Mouse (Mus musculus) gastrocnemius, postnatal 25 days (tissue): Measurements from ENCODE around the gene Prr36. TPM values are rescaled to one million over a fixed set of nuclear protein-coding genes. Genes with fewer than 3 reads are reported as not detected.
A peak's percentile ranks its signal among the peaks of the same experiment; 100 is the strongest.

Experiments
- DNase-seq: peaks from one replicate; pipeline ENCODE4 v3.0.0; 2022
- total RNA-seq, 2 experiments: library from RNA; stranded (reverse); gene quantifications; 1 replicate in 1 of 2; 2 replicates in 1 of 2; pipeline ENCODE4 v1.2.3; 2021

Gene Prr36
- total RNA-seq, 2 experiments from 2014 or later = 0.05 TPM; not detected in 1

GRCm38 (mm10) chr8:4239193-4239890 lies 22.1 kb upstream of the Prr36 start:
- DNase-seq = no peak

DNA sequence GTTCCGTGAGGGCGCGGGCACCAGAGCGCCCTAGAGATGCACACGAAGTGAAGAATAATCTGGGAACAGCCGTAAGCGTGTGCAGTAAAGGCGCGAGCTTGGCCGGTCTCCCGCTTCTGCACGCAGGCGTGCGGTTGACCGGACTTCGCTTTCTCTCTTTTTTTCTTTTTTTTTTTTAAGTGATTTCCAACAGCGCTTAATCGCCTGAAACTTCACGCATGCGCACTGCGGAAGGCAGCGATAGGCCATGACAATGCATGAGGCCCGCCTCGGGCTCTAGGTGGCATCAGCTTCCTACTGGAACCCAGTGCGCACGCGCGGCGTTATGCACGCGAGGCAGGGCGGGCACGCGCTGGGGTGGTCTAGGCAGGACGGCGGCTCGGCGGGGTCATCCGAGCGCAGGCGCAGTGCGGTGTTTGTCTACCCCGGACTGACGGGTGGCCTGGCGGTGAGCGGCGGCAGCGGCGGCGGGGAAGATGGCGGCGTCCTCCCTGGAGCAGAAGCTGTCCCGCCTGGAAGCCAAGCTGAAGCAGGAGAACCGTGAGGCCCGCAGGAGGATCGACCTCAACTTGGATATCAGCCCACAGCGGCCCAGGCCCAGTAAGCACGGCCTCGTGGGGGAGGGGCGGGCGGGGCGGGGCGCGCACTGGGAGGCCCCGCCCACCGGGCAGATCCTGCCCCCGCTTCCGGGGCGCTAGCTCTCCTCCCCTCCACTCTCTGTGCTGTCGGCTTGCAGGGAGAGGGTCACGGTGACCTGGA lies 21.4 kb upstream of the Prr36 start, which contains the start of the genes Map2k7 and Gm49320:
Map2k7 (plus strand) TSS at position 307 of the 759 bp plus-strand sequence.
Gm49320 (plus strand) TSS at position 432 of the 759 bp plus-strand sequence.
- peak; percentile 100 for DNase-seq

- no peak for DNase-seq
Measured at GRCm38 (mm10) chr8:4237814-4238433, 20.7 kb upstream of the Prr36 start.

DNA sequence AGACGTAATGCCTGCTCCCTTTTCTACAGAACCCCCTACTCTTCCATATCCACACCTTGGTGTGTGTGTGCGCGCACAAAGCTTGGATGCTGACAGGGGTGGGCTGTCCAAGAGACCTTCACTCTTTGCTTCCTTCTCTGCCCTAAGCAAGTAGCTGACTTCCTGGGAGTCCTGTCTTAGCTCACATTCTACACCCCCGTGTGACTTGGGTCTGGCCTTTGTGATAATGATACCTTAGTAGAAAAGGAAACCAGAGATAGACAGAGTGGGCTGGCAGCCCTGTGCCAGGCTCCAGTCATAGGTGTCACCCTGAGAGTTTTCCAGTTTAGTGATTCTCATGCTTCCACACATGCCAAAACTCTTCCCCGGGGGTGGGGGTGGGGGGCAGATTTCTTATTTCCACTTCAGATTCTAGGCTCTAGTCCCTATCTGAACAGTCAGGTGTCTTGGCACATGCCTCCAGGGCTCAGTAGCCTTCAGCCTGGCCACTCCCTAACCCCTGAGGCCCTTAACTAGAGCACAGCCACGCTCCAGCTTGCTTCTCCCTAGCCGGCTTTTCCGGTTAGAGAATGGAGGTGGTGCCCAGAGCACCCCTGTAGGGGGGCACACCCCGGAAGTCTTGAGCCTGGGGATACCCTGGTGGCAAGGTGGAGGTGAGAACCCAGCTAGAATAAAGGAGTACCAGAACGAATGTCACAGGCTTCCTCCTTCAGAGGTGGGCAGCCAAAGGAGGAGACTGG lies 13.5 kb upstream of the Prr36 start:
- no peak for DNase-seq

- DNase-seq = no peak
Measured at GRCm38 (mm10) chr8:4229784-4230183, 12.5 kb upstream of the Prr36 start.

DNA sequence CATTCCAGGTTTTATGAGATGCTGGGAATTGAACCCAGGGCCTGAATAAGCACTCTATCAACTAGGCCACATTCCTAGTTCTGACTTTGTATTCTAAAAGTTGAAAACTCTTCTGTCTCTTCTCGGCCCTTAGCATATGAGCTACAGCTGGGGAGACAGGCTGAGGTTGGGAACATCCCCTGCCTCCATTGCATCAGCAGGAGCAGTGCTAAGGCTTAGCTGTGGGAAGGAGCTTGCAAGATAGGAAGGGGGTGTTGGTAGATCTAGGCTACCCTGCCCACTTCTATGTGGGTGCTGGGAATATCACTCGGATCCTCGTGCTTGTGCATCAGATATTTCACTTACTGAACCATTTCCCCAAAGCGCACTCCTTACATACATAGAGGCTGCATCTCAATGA lies 10.7 kb upstream of the Prr36 start:
- DNase-seq = no peak

- DNase-seq = no peak
Measured at GRCm38 (mm10) chr8:4226739-4227347, 9.6 kb upstream of the Prr36 start, which contains the start of gene Lrrc8e. Gene Lrrc8e (plus strand): TSS chr8:4226827.

DNA sequence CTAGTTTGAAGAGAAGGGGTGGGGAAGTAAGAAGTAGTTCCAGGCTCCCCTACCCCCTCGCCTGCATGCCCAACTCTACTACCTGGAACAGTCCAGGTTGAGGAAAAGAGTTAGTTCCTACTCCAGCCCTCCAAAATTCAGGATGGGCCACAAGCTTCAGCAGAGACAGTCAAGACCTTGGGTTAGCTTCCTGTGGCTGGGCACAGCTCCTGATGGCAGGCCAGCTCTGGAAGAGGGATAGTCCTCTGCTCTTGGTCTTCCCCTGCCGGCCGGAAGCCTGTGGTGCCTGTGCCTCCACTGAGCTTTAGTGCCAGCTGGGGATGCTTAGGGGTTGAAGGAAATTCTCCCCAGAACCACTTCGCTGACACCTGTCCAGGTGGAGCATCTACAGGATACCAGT lies 9.1 kb upstream of the Prr36 start:
- no peak for DNase-seq

DNA sequence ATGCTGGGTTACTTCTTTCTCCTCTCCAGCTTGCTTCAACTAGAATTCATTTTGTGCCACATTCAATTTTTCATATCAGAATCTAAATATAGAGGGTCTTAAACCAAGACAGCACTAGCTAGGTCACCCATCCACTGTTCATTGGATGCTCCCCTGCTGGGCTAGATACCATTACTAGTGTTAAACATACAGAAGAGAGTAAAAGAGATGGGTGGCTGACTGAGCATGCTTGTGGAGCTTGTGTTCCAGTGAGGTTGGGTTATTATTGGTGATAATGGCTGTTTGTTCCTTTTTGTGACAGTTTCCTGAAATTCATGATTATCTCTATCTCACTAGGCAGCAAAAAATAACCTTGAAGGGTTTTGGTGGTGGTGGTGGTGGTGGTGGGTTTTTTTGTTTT lies 4.8 kb upstream of the Prr36 start:
- no peak for DNase-seq

GRCm38 (mm10) chr8:4219617-4220016 lies 2.4 kb upstream of the Prr36 start:
- no peak for DNase-seq

DNA sequence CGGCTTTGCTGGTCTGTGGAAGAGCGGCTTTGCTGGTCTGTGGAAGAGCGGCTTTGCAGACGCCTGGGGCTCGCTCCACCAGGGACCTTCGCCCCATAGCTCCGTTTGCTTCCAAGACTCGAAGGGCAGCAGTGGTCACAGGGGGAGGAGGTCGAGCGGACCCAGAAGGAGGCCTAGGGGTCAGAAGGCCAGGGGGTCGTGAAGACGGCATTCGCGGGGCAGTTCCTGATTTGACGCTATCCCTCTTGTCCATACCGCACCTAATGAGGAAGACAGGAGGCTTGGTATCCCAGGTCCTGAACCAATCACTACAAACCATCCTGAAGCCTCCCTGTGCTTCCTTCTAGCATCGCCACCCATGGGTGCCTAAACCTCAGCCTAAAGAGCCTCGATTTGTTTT lies 963 bp downstream of the Prr36 start:
- DNase-seq = no peak

DNA sequence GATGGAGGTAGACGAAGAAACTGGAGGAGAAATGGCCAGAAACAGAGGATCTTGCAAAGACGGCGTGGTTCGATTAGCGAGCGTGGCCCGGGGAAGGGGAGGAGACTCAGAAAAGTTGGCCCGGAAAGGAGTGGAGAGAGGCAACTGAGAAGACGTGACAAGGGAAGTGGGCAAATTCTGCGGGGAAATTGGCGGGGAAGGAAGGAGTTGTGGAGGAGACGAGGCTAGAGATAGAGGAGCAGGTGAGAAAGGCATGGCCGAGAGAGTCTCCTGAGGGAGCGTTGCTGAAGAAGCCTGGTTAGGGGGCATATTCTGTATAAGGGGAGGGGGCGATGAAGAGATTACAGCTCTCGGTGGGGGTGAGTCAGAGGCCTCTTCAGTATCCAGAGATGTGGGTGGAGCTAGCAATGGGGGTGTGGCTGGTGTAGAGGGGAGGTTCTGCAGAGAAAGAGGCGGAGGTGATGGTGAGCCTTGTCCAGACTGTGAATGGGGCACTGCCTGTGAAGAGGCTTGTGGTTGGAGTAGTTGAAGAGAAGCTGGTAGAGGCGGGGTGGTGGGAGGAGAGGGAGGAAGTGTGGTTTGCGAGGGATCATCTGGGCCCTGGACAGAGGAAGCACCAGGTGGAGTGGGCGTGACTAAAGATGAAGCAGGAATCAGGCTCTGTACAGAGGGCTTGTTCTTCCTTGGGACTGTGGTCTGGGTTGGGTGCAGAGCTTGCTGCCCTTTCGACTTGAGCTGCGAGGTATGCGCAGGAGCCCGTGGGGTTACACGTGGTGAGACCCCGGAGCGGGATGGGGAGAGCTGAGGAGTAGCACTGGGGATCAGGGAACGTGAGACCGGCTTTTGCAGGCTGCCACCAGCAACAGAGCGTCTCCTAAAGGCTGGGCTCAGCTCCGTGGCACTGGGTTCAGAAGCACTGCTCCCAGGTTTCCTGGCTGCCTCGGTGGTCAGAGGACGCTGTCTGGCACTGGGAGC lies 3.0 kb downstream of the Prr36 start:
- DNase-seq = no peak

DNA sequence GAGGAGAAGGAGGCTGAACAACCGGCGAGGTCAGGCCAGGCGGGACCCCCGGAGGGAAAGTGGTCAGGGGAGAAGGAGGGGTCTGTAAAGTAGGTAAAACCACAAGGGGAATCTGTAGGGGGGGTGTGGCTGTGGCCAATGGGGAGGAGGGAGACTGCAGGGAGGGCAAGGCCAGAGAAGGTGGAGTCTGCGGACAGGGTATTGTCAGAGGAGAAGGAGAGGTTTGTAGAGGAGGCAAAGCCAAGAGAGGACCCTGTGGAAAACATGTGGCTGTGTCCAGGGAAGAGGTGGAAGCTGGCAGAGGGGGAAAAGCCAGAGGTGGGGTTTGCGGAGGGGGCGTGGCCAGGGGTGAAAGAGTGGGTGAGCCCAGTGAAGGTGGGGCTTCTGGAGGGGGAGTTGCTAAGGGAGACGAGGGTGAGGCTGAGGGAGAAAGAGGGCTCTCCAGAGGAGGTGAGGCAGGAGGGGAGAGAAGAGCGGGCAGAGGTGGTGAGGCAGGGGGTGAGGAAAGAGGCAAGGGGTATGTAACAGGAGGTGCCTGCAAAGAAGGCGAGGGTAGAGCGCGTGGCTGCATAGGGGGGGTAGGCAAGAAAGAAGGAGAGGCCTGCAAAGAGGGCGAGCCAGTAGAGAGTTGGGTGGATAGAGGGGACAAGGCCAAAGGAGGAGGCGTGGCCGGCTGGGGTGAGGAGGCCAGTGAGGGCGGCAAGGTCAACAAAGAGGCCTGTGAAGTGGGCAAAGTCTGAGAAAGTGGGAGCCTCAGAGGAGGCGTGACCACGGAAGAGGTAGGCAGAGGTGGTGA lies 3.9 kb downstream of the Prr36 start:
- peak; percentile 34 for DNase-seq

GRCm38 (mm10) chr8:4212809-4213209 lies 4.5 kb downstream of the Prr36 start:
- no peak for DNase-seq

DNA sequence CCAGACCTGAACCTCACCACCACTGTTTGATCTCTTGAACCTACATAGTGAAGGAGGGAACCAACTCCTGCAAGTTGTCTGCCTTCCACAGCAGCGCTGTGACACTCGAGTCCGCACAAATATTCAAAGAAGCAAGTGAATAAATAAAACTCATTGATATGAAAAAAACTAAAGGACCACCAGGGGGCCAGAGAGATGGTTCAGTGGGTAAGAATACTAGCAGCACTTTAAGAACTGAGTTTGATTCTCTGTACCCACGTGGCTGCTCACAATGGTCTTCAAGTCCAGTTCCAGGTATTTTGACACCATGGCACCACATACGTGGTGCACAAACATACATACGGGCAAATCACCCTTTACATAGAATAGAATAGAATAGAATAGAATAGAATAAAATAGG lies 6.2 kb downstream of the Prr36 start:
- no peak for DNase-seq

GRCm38 (mm10) chr8:4207016-4207350 lies 10.3 kb downstream of the Prr36 start:
- no peak for DNase-seq

- no peak for DNase-seq
Measured at GRCm38 (mm10) chr8:4206182-4207015, 10.9 kb downstream of the Prr36 start.

DNA sequence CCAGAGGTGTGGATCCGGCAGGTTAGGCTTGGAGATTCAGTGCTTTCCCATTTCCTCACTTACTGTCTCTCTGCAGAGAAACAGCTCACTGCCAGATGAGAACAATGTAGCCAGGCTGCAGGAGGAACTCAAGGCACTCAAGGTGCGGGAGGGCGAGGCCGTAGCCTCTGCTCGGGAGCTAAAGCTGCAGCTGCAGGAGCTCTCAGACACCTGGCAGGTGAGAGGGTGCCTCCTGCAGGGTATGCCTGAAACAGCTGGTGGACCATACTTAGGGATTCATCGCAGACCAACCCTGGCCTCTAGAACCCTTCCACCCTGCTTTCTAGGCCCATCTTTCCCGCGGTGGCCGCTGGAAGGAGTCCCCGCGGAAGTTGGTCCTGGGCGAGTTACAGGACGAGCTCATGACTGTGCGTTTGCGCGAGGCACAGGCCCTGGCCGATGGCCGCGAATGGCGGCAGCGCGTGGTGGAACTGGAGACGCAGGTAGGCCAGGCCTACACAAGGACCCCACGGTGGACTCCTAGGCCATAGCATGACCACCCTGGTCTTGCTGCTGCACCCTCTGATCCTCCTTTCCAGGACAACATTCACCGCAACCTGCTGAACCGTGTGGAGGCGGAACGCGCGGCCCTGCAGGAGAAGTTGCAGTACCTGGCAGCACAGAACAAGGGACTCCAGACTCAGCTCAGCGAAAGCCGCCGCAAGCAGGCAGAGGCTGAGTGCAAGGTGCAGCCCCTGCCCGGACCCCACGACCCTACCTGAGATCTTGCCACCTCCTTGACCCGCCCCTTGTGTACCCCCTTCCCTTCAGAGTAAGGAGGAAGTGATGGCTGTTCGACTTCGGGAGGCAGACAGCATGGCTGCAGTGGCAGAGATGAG lies 11.8 kb downstream of the Prr36 start:
- no peak for DNase-seq
